Mouse (Mus musculus) cerebellum, postnatal 14 days (tissue): ENCODE results near the gene Xrcc1.
A peak's percentile ranks its signal among the peaks of the same experiment; 100 is the strongest.

Experiments used
- DNase-seq, 2 experiments: peaks; one replicate each; pipeline ENCODE4 v3.0.0; 2021; ENCODE audit warnings: mixed read lengths in 2 of 2

Xrcc1 gene

GRCm38 (mm10) chr7:24566206-24566605, 20.1 kb downstream of the Xrcc1 start:
- DNase-seq, result no peak

GRCm38 (mm10) chr7:24568512-24568911, 22.4 kb downstream of the Xrcc1 start:
- no peak for DNase-seq

- DNase-seq, result no peak
Observed at GRCm38 (mm10) chr7:24571071-24571470, 25.0 kb downstream of the Xrcc1 start.

- no peak for DNase-seq
Observed at GRCm38 (mm10) chr7:24572455-24572854, 26.4 kb downstream of the Xrcc1 start.

- no peak for DNase-seq
Observed at GRCm38 (mm10) chr7:24574224-24574796, 28.2 kb downstream of the Xrcc1 start.

GRCm38 (mm10) chr7:24577811-24578210, 31.7 kb downstream of the Xrcc1 start:
- DNase-seq, result no peak

GRCm38 (mm10) chr7:24584876-24585275, 38.8 kb downstream of the Xrcc1 start:
- no peak for DNase-seq

- no peak for DNase-seq
Observed at GRCm38 (mm10) chr7:24585995-24586394, 39.9 kb downstream of the Xrcc1 start.

GRCm38 (mm10) chr7:24586828-24587227, 40.7 kb downstream of the Xrcc1 start:
- DNase-seq, result peak in 1 of 2 experiments; percentile 24

GRCm38 (mm10) chr7:24587330-24588105, 41.4 kb downstream of the Xrcc1 start, which contains the start of the genes Ethe1 and Zfp575:
Gene Ethe1, plus strand, starts transcription at chr7:24587543.
Gene Zfp575, minus strand, starts transcription at chr7:24587641.
- peak; percentile 82 to 86 for DNase-seq

- no peak for DNase-seq
Observed at GRCm38 (mm10) chr7:24588336-24588735, 42.2 kb downstream of the Xrcc1 start.

GRCm38 (mm10) chr7:24591735-24592134, 45.6 kb downstream of the Xrcc1 start:
- no peak for DNase-seq

- DNase-seq, result no peak
Observed at GRCm38 (mm10) chr7:24592163-24592562, 46.1 kb downstream of the Xrcc1 start.

- DNase-seq, result no peak
Observed at GRCm38 (mm10) chr7:24592781-24593180, 46.7 kb downstream of the Xrcc1 start.

- peak; percentile 72 to 82 for DNase-seq
Observed at GRCm38 (mm10) chr7:24593621-24594308, 47.7 kb downstream of the Xrcc1 start.

GRCm38 (mm10) chr7:24594309-24594803, 48.3 kb downstream of the Xrcc1 start:
- no peak for DNase-seq

GRCm38 (mm10) chr7:24595464-24595863, 49.4 kb downstream of the Xrcc1 start:
- no peak for DNase-seq

GRCm38 (mm10) chr7:24598121-24598520, 52.0 kb downstream of the Xrcc1 start:
- no peak for DNase-seq

- no peak for DNase-seq
Observed at GRCm38 (mm10) chr7:24599211-24600067, 53.4 kb downstream of the Xrcc1 start.

- DNase-seq, result peak; percentile 98 to 100
Observed at GRCm38 (mm10) chr7:24600941-24601597, 55.0 kb downstream of the Xrcc1 start.

- DNase-seq, result peak; percentile 30 to 49
Observed at GRCm38 (mm10) chr7:24605561-24605960, 59.5 kb downstream of the Xrcc1 start.

GRCm38 (mm10) chr7:24606046-24606445, 60.0 kb downstream of the Xrcc1 start:
- DNase-seq, result no peak
